Mouse (Mus musculus) gastrocnemius, postnatal 25 days (tissue): ENCODE data around the gene Dyrk2. TPM values are rescaled to one million over a fixed set of nuclear protein-coding genes. Genes with fewer than 3 reads are reported as not detected.
A peak's percentile ranks its signal among the peaks of the same experiment; 100 is the strongest.

ENCODE experiments used
- DNase-seq: peaks from one replicate; pipeline ENCODE4 v3.0.0; 2022
- total RNA-seq, 2 experiments: library from RNA; stranded (reverse); gene quantifications; 1 replicate in 1 of 2; 2 replicates in 1 of 2; pipeline ENCODE4 v1.2.3; 2021

The Dyrk2 gene
- total RNA-seq, 2 experiments from 2014 or later: 31.8 to 83.3 TPM

DNA sequence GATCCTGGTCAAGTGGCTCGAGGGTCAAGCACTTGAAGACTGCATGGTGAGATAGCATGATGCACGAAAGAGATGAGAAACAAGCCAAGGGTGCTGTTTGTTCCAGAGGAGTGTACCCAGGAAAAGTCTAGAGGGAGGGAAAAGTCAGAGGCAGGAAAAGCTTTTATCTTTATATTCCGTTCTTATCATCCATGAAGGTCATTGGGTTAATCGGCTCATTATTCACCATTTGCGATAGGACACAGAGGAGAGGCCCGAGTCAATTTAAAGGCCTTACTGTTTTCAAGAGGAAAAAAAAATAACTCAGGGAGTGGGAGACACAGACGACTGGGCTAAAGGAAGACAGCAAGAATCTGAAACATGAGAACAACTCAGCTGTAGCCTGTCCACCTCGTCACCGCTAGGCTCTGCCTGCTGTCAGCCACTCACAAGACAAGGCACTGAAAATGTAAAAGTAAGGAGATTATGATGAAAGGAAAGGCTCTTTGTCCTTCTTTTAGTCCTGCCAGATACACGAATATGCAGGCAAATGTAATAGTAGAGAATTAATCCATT is 22.9 kb downstream of the Dyrk2 start:
- no peak for DNase-seq

- no peak for DNase-seq
Observed at GRCm38 (mm10) chr10:118840598-118840997, 29.4 kb downstream of the Dyrk2 start.

DNA sequence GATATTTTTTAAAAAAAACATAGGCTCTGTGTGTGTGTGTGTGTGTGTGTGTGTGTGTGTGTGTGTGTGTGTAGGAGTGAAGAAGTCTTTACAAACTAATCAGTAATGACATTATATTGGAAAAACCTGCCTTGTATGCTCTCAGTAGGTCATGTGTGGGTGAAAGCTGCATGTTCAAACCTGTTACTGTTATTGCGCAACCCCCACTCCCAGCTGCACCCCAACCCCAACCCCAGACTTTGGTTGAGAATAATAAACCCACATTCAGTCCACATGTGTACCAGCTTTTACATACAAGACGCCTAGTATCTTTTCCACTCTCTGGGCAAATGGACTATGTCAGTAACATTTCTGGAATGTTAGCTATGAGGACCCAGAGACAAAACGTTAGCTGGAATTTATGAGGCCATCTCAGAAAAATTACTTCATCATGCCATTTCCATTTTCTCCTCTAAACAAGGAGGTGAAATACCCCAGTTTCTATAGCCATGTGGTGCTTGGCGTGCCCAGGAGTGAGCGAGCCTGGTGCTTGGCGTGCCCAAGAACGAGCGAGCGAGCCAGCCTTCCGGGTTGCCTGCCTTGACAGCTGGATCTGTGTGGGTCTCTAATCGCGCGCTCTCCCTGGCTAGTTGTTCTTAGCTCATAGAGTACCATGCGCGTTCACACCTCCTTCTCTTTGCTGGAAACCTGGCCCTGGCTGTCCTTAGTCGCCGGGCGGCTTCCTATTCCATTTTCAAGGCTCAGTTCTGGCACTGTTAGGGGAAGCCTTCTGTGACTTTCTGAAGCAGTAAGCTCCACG is 30.5 kb downstream of the Dyrk2 start:
- DNase-seq: no peak

DNA sequence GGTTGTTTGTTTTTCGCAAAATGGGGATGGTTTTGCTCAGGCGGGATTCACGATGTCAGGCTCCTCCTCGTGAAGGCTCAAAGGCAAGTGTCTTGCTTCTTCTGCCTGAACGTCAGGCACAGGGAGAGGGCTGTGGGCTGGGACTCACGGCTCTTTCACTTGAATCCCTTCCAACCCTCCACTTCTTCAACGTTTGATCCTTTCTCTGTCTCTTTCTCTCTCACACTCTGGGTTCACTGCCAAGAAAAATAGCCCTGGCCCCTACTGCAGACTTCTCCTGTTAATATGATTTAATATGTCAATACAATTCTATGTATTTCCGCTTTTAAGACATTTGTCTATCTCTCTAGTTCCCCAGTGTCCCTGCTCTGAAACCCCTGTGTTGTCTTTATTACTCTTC is 32.4 kb downstream of the Dyrk2 start:
- no peak for DNase-seq

DNA sequence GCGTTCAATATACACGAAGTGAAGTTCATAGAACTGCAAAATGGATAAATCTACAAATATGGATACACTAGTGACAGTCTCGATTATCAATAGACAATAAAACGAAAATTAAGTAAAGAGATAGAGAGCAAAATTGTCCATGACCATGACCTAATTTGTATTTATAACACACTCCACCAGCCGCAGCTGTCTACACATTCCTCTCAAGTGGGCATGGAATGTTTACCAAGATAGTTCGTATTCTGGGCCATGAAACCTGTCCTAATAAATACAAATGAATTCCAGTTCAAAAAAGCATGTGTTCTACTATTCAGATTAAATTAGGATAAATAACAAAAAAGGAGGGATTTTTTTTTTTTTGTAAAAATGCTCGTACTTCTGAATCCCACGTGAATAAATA is 38.8 kb downstream of the Dyrk2 start:
- DNase-seq: no peak

- no peak for DNase-seq
Observed at GRCm38 (mm10) chr10:118829641-118830040, 40.4 kb downstream of the Dyrk2 start.

DNA sequence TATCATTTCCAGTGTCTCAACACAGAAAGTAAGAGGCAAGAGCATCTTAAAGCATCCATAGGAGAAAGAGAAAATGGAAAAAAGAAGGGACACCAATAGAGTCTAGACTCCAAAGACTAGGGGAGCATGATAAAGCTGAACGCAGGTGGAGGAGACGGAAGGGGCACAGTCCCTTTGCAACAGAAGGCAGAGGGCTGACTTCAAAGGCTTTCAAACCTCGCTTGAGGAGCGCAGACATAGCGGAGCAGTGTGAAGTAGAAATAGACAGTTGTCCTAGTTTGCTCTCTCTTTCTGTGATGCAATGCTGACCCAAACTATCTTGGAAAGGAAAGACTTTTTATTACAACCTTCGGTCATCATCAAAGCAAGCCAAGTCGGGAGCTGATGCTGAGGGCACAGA is 42.9 kb downstream of the Dyrk2 start:
- no peak for DNase-seq

DNA sequence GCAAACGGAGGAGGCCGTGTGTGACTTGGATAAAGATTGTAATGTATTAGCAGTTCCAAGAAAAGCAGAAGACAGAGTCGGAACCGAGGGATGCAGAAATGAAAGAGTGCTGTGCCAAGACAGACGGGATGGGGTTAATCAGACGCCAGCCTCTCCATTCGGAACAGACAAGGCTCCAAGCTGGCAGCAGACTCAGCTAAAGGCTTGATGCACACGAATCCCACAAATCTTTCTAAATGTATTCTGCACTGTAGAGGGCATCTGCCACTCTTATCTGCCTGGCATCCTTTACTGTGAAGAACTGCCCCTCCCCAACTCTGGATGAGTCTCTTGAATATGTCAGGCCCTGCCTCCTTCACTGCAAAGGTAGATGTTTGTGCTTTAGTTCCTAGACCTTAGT is 45.2 kb downstream of the Dyrk2 start:
- DNase-seq: no peak

DNA sequence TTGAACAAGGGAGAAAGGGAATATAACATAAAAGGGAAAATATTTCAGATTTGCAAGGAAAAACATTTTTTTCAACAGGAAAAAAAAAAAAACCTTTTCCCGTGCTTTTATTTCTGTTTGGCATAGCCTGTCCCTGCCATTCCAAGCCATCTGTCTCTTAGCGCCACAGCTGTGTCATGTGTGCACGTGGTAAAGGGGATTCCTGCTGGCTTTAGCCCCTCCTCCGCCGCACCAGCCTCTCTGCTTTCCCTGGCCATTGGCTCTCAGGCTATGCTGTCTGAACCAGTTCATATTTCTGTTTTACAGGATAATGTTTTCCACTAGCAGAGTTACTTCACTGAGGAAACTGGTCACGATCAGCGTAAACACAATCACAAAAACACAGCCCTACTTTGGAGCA is 49.1 kb downstream of the Dyrk2 start:
- peak; percentile 48 for DNase-seq

- DNase-seq: no peak
Observed at GRCm38 (mm10) chr10:118819846-118820245, 50.2 kb downstream of the Dyrk2 start.

DNA sequence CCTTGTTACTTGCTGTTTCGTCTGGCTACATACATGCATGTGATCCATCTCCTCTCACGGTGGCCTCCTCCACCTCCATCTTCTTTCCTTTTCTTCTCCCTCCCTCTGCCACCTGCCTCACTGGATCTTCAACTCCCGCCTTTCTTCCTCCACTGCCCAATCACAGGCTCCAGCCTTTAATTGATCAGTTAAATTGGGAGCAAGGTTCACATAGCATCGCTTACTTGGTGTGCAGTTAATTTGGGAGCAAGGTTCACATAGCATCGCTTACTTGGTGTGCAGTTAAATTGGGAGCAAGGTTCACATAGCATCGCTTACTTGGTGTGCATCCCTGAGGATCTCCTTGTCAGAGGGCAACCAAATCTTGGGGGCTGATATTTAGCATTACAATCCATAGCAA is 52.9 kb downstream of the Dyrk2 start:
- DNase-seq: no peak

GRCm38 (mm10) chr10:118811945-118812344 is 58.1 kb downstream of the Dyrk2 start:
- DNase-seq: no peak

DNA sequence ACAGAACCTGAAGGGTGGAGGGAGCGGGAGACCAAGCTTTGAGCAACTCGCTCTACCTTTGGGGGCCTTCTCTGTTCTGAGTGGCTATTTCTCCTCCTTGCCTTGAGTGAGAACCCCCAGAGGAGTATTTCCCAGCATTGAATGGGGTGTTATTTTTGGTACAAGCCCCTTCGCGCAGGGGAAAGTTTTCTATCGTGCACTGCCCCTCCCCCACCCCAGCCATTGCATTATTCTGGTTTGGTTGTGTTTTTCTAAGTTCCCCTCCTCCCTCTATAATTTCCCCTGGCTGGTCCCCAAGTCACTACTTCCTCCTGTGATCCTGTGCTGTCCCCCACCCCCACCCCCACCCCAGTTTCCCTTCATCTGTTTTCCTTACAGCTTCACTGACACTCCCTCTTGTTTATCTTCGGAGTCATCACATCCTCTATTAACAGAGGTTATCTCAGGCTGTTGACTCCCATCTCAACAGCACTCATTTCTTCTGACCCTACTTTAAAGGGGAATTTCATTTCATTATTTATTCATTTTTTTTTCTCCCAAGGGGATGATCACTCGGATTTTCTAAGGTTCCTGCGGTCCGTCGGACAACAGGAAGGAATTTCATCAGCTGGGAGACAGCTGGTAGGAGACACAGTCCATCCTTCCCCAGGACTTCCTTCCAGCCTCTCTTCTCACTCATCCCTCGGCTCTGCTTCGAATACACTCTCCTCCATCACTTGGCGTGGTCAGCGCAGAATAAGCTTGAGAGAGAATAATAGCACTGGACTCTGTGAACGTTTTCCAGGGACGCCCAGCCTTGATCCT is 58.9 kb downstream of the Dyrk2 start:
- no peak for DNase-seq
